Comparison of ENCODE assay signal across 8 mouse cellular contexts in genomic region chr1:133164591-133165011, GRCm38 (mm10). TPM values are rescaled to one million over a fixed set of nuclear protein-coding genes. Genes with fewer than 3 reads are reported as not detected.
DNase-seq lines count a peak whose midpoint lies in the region; ATAC-seq and TF ChIP-seq lines count a peak whose summit lies in the region.

No protein-coding gene starts in this region.

- H3K27ac ChIP-seq in ES-Bruce4 (ENCODE audit: insufficient read depth, low read length): no peak overlapping the region
- no peak overlapping the region for H3K27ac ChIP-seq in forebrain, embryonic 12.5 days
- no peak overlapping the region for H3K27ac ChIP-seq in neural tube, embryonic 14.5 days (ENCODE audit: low read depth, low read length)

- H3K36me3 ChIP-seq in ES-Bruce4 (ENCODE audit: control insufficient read depth, insufficient read depth, low read length, poor library complexity, severe bottlenecking): no peaks in the 10 kb centered on the region
- no peaks in the 10 kb centered on the region for H3K36me3 ChIP-seq in forebrain, embryonic 12.5 days (replicated peaks)
- no peaks in the 10 kb centered on the region for H3K36me3 ChIP-seq in neural tube, embryonic 14.5 days (ENCODE audit: control insufficient read depth, insufficient read depth, low read length)

- TF ChIP-seq POLR2A in ES-Bruce4 (IDR thresholded peaks at IDR 0.05; ENCODE audit: insufficient read depth, low read length): no peak

- peak overlapping the region; percentile 96 for H3K4me2 ChIP-seq in forebrain, embryonic 12.5 days
- peak overlapping the region; percentile 98 for H3K4me2 ChIP-seq in neural tube, embryonic 14.5 days (ENCODE audit: low read depth, low read length)

- no peaks in the 10 kb centered on the region for H3K9me3 ChIP-seq in ES-Bruce4 (replicated peaks; ENCODE audit: control insufficient read depth, insufficient read depth, low read length, poor library complexity, severe bottlenecking)
- H3K9me3 ChIP-seq in forebrain, embryonic 12.5 days: no peaks in the 10 kb centered on the region
- no peaks in the 10 kb centered on the region for H3K9me3 ChIP-seq in neural tube, embryonic 14.5 days (ENCODE audit: control insufficient read depth, low read length)

- no peak for TF ChIP-seq CTCF in ES-Bruce4 (IDR thresholded peaks at IDR 0.05; ENCODE audit: low read depth, low read length)

- under 1% methylated on average over 10 of the region's 10 CpGs for WGBS in forebrain, embryonic 12.5 days
- WGBS in neural tube, embryonic 14.5 days: 3% methylated on average over 10 of the region's 10 CpGs

- DNase-seq in cerebellum, postnatal 10 days: peak; percentile 41 to 61
- DNase-seq in cerebellum, postnatal 4 days (ENCODE audit: low spot score in 2 of 2): no peak
- DNase-seq in kidney, postnatal 10 days: peak; percentile 62
- DNase-seq in cerebellum, adult 11 months: no peak
- DNase-seq in right cerebral cortex, adult 2 months (ENCODE audit: low spot score in 2 of 2): no peak

- peak overlapping the region; percentile 71 for H3K4me3 ChIP-seq in ES-Bruce4 (ENCODE audit: low read depth, low read length)
- peak overlapping the region; percentile 55 for H3K4me3 ChIP-seq in forebrain, embryonic 12.5 days (replicated peaks)
- peak overlapping the region; percentile 48 for H3K4me3 ChIP-seq in neural tube, embryonic 14.5 days (ENCODE audit: low read depth, low read length)

- TF ChIP-seq EP300 in ES-Bruce4 (IDR thresholded peaks at IDR 0.05; ENCODE audit: insufficient read depth, low read depth, low read length): no peak

- 0 out of 2 replicates have a peak, but pooled peaks have one; percentile 9 for ATAC-seq in forebrain, embryonic 12.5 days (ENCODE audit: low FRiP score)
- ATAC-seq in neural tube, embryonic 14.5 days (ENCODE audit: low read depth): no peak

- no peaks in the 10 kb centered on the region for H3K4me1 ChIP-seq in ES-Bruce4 (ENCODE audit: control insufficient read depth, insufficient read depth, low read length)
- H3K4me1 ChIP-seq in forebrain, embryonic 12.5 days: peaks cover 26% of the 10 kb centered on the region
- H3K4me1 ChIP-seq in neural tube, embryonic 14.5 days (ENCODE audit: control insufficient read depth, insufficient read depth, low read length): peaks cover 11% of the 10 kb centered on the region; the same call in 1 of the 2 replicates

- peak overlapping the region; percentile 84 for H3K9ac ChIP-seq in ES-Bruce4 (ENCODE audit: low read depth, poor library complexity, severe bottlenecking)
- no peak overlapping the region for H3K9ac ChIP-seq in forebrain, embryonic 12.5 days
- H3K9ac ChIP-seq in neural tube, embryonic 14.5 days (replicated peaks; ENCODE audit: low read depth, low read length): no peak overlapping the region

- H3K27me3 ChIP-seq in ES-Bruce4 (ENCODE audit: control insufficient read depth, insufficient read depth, low read length, poor library complexity, severe bottlenecking): peaks cover 9% of the 10 kb centered on the region
- peaks cover 80% of the 10 kb centered on the region for H3K27me3 ChIP-seq in forebrain, embryonic 12.5 days
- peaks cover 24% of the 10 kb centered on the region for H3K27me3 ChIP-seq in neural tube, embryonic 14.5 days (ENCODE audit: control insufficient read depth, insufficient read depth, low read length)

RNA-seq across cellular contexts. Expression of gene Plekha6, which starts 0.6 kb away (rescaled TPM):
- polyA plus RNA-seq in ES-Bruce4 (2011; ENCODE audit: insufficient read depth, insufficient read length, low read depth, missing spikeins): 1.3 and 1.9 TPM in 2 replicates
- 20.3 and 20.6 TPM in 2 replicates for polyA plus RNA-seq in forebrain, embryonic 12.5 days (2016; fragmentation: Nextera tagmentation; extraction: Ambion mirVana)
- 25.5 and 27.9 TPM in 2 replicates for polyA plus RNA-seq in neural tube, embryonic 14.5 days (2014; fragmentation: Nextera tagmentation; extraction: Ambion mirVana)

RNA-seq across cellular contexts. Expression of gene Ppp1r15b, which starts 33.7 kb away (rescaled TPM):
- polyA plus RNA-seq in ES-Bruce4 (2011; ENCODE audit: insufficient read depth, insufficient read length, low read depth, missing spikeins): 59.9 and 68.9 TPM in 2 replicates
- 58.3 and 63.5 TPM in 2 replicates for polyA plus RNA-seq in forebrain, embryonic 12.5 days (2016; fragmentation: Nextera tagmentation; extraction: Ambion mirVana)
- polyA plus RNA-seq in neural tube, embryonic 14.5 days (2014; fragmentation: Nextera tagmentation; extraction: Ambion mirVana): 25.9 and 37.1 TPM in 2 replicates

Comparison
In these comparisons a context has a peak if more than half of its experiments do, and no peak if none do; other contexts are left out.
1. DNase-seq: peak in cerebellum, postnatal 10 days (2 of 2) and kidney, postnatal 10 days (single experiment); none in cerebellum, postnatal 4 days (0 of 2), cerebellum, adult 11 months (single experiment) and right cerebral cortex, adult 2 months (0 of 2).
2. Peak in every context shown above with its lines, with median percentiles within 50 percentile points of each other: H3K4me3 ChIP-seq.